Mouse (Mus musculus): ENCODE results near the gene Usp43.

- no peak for TF ChIP-seq CTCF (IDR thresholded peaks at IDR 0.05; ENCODE audit: low read depth, low read length)
- no peak for TF ChIP-seq POLR2A (IDR thresholded peaks at IDR 0.05; ENCODE audit: borderline replicate concordance, low read depth, low read length)
Observed at GRCm38 (mm10) chr11:67919593-67919992, 2.4 kb downstream of the Usp43 start.
